Mouse (Mus musculus) urinary bladder, postnatal 36 days (tissue): ENCODE data around the gene Nhsl1.
A peak's percentile ranks its signal among the peaks of the same experiment; 100 is the strongest.

Source experiments
- DNase-seq, 2 experiments: peaks; one replicate each; pipeline ENCODE4 v3.0.0; 2022; ENCODE audit warnings: low spot score in 2 of 2, mixed read lengths in 1 of 2

Nhsl1 gene

DNA sequence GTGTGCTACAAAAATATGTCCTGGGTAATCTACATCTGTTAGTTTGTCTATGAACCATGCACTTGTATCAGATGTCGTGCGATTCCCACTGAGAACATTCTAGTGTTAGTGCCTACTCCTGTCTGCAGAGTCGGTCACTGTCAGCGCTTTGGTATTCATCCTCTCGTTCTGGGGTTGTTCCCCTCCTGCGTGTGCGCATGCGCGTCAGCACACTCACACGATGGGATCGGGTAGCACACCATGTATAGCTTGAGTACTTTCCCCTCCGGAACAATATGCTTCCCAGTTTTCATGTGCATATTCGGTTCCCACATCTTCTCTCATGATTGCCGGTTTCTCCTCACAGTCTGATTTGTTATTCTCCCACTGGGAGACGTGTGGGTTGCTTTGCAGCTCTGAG, 28.4 kb downstream of the Nhsl1 start:
- DNase-seq: no peak

- DNase-seq: peak; percentile 25 to 37
Observed at GRCm38 (mm10) chr10:18350781-18351180, 32.0 kb downstream of the Nhsl1 start.

DNA sequence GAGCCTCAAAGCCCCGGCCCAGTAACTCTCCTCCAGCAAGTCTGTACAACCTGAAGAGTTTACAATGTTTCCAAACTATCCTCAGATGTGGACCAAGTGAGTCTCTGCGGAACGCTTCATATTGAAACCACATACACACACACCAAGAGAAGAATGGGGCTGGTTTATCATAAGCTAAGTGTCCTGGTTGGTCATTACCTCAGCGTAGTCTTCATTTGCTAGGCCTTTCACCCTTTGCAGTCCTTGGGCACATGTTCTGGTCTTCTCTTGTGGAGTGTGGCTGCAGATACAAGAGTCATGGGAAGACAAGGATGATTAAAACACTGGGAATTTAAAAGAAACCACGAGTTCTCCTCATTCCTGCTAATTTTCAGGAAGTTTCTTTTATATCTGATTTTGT, 34.2 kb downstream of the Nhsl1 start:
- no peak for DNase-seq

DNA sequence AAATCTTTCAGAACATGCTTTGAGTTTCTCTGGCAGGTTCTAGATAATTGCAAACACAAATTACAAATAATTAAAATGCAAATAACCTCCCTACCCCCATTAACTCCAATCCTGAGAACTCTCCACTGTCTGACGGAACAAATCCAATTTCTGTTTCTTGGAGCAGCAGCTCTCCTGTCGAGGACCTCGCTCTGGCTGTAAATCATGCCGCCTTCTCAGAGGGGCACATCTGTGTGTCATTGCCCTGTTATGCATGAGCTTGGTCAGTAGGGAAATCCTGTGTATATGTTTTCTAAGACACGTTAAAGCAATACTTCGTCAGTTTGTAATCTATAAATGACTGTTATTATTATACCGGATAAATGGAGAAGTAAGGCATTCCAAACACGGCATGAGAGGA, 35.3 kb downstream of the Nhsl1 start:
- no peak for DNase-seq

DNA sequence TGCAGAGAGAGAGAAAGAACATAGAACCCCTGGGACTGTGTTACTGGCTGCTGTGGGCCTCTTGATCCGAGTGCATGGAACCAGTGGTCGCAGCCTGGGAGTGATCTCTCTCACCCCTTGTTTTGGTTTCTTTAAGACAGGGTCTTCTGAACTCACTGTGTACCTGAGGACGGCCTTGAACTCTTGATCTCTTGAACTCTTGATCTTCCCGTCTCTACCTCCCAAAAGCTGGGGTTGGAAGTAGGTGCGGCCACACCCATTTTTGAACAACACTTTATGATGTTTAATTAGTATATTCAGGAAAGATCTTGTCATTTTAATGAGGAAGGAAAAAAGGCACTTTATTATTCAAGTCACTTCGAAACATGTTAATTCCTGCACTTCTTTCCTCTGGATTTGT, 37.7 kb downstream of the Nhsl1 start:
- DNase-seq: no peak

DNA sequence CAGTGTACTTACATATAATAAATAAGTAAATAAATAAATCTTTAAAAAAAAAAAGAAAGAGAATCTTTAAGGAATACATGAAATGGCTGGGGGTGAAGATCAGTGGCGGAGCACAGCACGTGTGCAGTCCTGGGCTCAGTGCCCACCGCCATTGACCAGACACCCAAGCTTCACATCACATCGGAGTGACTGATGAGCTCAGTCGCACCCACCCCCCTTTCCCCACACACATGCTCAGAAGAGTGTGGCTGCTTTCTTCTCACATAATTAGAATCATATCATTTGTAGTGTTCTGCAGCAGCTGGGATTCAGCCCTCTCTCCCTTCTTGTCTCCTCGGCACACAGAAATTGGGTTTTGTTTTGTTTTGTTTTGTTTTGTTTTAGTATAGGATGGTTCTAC, 38.4 kb downstream of the Nhsl1 start:
- no peak for DNase-seq

GRCm38 (mm10) chr10:18358461-18358860, 39.7 kb downstream of the Nhsl1 start:
- DNase-seq: no peak

DNA sequence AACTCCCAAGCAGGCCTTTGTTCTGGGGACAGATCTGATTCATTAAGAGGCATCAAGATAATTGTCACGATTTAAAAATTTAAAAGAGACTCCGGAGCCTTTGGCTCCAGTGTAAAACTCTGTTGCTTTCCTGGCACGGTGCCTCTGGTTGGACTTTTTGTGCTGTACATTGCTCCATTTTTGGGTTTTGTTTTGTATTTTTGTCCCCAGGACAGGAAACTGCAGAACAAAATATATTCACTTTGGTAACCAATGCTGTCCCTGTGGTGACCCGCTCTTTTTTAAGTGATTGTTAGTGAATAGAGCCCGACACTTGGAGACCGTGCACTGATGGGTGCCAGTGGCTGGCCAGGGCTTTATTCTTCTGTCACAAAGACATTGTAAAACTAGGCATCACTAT, 41.4 kb downstream of the Nhsl1 start:
- DNase-seq: no peak

GRCm38 (mm10) chr10:18365432-18365831, 46.6 kb downstream of the Nhsl1 start:
- DNase-seq: no peak

DNA sequence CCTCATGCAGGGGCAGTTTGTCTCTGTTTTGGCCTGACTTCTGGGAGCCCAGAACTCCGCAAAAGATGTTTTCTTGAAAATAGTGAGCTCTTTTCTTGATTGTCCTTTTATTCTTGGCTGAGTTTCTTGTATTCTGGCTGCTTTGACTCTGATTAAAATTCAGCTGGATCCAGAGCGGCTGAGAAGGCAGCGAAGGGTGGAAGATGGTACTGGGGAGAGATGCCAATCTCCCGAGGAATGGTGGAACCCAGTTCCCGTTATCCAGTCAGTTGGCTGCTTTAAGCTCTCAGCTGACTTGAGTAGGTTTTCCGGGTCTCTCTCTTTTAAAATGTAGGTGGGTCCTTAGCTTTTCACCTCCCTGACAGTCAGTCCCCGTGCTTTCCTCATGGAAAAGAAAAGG, 47.9 kb downstream of the Nhsl1 start:
- no peak for DNase-seq

DNA sequence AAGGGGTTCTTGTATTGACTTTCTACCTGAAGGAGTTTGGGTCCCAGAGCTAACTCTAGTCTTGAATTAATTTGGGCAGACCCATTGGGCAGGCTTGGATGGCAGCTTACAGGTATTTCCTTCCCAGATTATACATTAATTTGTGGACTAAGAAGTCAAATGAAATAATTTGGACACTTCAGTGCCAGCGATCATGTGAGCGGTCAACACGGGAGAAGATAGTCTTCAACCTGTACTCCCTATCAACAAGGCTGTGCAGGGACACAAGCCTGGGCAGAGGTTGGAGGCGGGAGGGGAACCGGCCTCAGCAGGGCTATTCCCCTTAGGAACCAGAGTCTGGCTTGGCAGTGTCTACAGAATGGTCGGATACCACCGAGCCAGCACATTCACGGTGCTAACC, 49.3 kb downstream of the Nhsl1 start:
- no peak for DNase-seq

DNA sequence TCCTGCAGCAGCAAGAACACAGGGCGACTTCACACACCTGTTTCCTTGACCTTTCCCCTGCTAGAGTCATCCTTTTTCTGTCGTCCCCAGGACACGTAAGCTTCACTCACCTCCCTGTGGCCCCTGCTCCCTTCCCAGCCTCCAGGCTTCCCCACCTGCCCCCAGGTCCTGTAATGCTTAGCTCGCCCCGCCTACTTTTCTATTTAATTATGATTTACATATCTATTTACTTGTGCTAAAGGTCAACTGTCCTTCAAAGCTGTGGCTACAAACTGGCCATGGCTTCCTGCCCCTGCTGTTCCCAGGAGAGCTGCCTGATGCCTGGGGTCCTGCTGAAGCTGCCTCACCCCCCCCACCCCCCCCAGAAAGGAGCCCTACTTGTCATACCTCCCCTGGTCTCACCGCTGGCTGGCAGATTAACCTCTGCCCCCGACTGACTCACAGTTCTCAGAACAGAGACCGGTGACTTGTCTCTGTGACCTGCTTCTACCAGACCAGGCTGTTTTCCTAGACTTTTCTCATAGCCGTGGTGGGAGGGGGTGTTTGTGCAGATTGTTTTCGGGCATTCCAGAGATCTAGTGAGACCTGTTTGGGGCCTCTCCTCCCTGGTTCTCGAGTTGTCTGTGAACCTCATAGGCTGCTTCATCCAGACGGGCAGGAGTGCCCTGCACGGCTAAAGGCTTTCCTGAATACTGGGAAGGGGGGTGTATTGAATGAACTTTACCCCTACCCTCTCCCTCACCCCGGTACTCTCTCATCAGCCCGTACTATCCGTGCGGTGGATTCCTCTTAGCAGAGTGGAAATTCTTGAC, 51.9 kb downstream of the Nhsl1 start:
- DNase-seq: peak; percentile 63 to 71

DNA sequence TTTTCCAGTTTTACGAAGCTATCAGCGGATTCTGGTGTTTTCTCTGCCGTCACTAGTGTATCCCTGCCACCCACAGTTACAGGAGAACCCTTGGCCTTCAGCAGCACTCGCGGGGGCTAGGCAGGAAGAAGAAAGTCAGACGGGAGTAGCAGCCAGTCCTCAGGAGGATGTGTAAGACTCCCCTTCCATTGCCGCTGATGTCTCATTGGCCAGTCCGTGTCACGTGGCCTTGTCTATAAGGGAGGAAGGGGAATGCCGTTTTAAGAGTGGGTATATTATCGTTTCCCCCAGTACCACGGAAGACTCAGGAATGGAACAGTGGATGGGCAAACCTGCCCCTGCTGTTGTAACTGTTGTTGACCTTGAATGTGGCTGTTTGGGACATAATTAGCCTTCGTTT, 53.1 kb downstream of the Nhsl1 start:
- no peak for DNase-seq

GRCm38 (mm10) chr10:18375301-18375700, 56.5 kb downstream of the Nhsl1 start:
- DNase-seq: no peak

GRCm38 (mm10) chr10:18384766-18385165, 66.0 kb downstream of the Nhsl1 start:
- DNase-seq: no peak

- no peak for DNase-seq
Observed at GRCm38 (mm10) chr10:18386224-18386623, 67.4 kb downstream of the Nhsl1 start.

DNA sequence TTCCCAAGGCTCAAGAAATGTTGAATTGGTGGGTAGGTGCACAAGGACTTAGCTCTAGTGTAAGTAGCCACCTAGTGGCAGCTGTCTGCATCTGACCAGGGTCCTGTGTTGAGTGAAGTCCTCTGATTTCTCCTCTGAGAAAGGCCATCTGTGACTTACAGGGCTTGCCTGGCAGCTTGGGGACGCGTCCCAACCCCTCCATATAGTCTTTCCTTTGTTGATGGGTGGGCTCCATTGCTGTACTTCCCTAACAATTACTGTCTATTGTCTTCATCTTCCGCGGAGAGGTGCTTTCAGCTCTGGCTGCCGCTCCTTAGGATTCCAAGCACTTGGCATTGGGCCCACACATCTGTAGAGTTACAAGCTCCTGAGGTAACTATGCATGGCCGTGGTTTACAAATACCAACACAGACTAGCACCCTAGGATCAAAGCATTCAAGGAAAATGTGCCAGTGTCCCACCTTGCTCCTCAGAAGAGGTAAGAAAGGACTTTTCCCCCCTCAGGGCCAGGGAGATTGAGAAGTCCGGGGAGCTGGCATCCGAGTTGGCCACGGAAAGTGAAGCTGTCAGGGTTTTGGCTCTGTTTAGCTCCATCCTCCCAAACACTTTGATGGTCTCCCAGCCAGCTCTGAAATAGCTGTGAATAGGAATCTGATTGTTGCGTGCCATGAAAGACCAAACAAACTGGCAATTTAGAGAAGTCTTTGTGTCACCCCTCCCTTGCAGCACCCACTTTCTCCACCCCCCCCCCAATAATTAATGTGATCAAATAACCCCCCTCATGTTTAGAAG, 70.2 kb downstream of the Nhsl1 start:
- peak in 1 of 2 experiments; percentile 34 for DNase-seq

DNA sequence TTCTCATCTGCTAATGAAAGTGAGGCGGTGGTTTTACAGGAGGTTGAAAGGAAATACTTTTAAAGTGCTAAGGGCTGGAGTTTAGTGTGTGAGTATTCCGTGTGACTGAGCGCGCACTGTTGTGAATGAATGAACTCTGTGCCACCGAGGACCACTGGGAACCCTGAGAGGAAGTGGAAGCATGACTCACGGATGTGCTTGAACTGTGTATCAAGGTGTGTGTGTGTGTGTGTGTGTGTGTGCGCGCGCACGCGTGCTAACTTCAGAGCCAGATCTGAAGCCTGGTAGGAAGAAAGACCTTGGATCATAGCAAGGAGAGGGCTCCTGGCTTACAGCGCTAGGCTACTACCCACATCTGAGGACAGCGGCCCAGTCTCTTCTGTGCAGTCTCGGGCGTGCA, 71.2 kb downstream of the Nhsl1 start:
- no peak for DNase-seq

DNA sequence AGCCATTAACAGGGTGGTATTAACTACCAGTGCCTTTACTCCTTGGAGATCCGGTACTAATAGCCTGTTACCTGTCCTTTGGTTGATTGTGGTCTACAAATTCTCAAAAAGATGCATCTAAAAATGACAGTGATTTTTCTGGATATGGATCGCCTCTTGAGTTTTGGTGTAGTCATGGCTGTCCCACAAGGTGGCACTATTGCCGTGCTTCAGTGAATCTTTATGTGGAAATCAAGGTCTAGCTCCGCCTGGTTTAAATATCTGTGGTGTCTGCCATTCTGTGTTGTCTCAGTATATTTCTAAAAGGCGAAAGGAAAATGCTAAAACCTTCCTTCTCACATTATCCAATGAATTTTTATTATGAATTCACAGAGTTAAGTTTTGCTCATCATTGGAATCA, 72.8 kb downstream of the Nhsl1 start:
- peak in 1 of 2 experiments; percentile 51 for DNase-seq

- no peak for DNase-seq
Observed at GRCm38 (mm10) chr10:18392268-18392667, 73.5 kb downstream of the Nhsl1 start.

- no peak for DNase-seq
Observed at GRCm38 (mm10) chr10:18393740-18394139, 75.0 kb downstream of the Nhsl1 start.

GRCm38 (mm10) chr10:18394270-18394669, 75.5 kb downstream of the Nhsl1 start:
- no peak for DNase-seq

DNA sequence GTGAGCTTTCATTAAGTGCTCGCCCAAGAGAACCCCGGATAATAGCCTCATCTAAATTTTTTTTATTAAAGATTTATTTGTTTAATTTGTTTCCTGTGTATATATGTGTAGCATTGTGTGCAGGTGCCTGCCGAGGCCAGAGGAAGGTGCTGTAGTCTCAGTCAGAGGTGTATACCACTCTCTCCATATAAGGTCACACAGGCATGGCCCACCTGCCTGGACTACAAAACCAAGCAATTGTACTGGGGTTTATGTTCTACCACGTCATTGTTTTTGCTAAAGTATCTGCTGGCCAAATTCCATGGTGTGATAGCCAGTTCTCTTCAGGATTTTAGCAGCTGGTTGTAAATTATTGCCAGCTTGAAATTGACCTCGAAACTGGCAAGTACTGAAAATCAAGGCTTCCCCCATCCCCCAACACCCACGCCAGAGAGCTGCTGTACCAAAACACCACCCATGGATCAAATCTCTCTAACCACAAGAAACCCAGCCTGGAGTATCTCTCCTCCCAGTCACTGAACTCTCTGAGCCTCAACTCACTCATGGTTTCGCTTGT, 81.4 kb downstream of the Nhsl1 start:
- no peak for DNase-seq
